Mouse (Mus musculus): Measurements from ENCODE around the gene Rps6kl1.

- TF ChIP-seq POLR2A (IDR thresholded peaks at IDR 0.05; ENCODE audit: low read depth, low read length): no peak
- no peak for TF ChIP-seq CTCF (conservative IDR thresholded peaks at IDR 0.05; ENCODE audit: insufficient read depth, insufficient read length, low read depth, low read length)
Measured at GRCm38 (mm10) chr12:85124751-85125150, 26.3 kb downstream of the Rps6kl1 start.

Measured in kidney, adult 2 months (tissue).